Mouse (Mus musculus) ES-E14 (cell line): ENCODE results near the gene Rpl34. TPM values are rescaled to one million over a fixed set of nuclear protein-coding genes. Genes with fewer than 3 reads are reported as not detected.

Source experiments
- DNase-seq: peaks from one replicate; pipeline ENCODE4 v3.0.0-alpha.2; 2013; ENCODE audit warnings: low read depth, low spot score
- H3K27ac ChIP-seq: 2 replicates; pipeline ENCODE4 v1.5.1; 2012; ENCODE audit warnings: low read depth, mild to moderate bottlenecking, low read length, moderate library complexity, mixed read lengths; ENCODE audit not compliant: poor library complexity, insufficient read depth, severe bottlenecking
- H3K36me3 ChIP-seq: 2 replicates; pipeline ENCODE4 v1.6.1; 2012; ENCODE audit warnings: mild to moderate bottlenecking, low read length, moderate library complexity, mixed read lengths; ENCODE audit not compliant: control insufficient read depth, poor library complexity, insufficient read depth, severe bottlenecking
- H3K4me1 ChIP-seq, 2 experiments: fragments of 150-350 bp in 1 of 2; sonication (generic) in 1 of 2; 2 replicates each; pipeline ENCODE4 v1.6.1; 2012; ENCODE audit warnings: low read length in 2 of 2, mild to moderate bottlenecking in 1 of 2, mixed read lengths in 1 of 2; ENCODE audit not compliant: control insufficient read depth in 2 of 2, insufficient read depth in 2 of 2, poor library complexity in 1 of 2
- H3K4me3 ChIP-seq, 2 experiments: fragments of 150-350 bp in 1 of 2; sonication (generic) in 1 of 2; 2 replicates each; pipeline ENCODE4 v1.5.1; 2012; ENCODE audit warnings: low read length in 2 of 2, low read depth in 1 of 2, mild to moderate bottlenecking in 1 of 2, mixed read lengths in 1 of 2; ENCODE audit not compliant: insufficient read depth in 1 of 2, poor library complexity in 1 of 2, severe bottlenecking in 1 of 2
- H3K9ac ChIP-seq: 2 replicates; pipeline ENCODE4 v1.6.1; 2012; ENCODE audit warnings: low read depth, mild to moderate bottlenecking, low read length, mixed read lengths; ENCODE audit not compliant: poor library complexity, insufficient read depth, severe bottlenecking
- H3K9me3 ChIP-seq: fragments of 150-350 bp; sonication (generic); 2 replicates; pipeline ENCODE4 v1.6.1; 2012; ENCODE audit warnings: low read depth, mild to moderate bottlenecking, low read length; ENCODE audit not compliant: control insufficient read depth, insufficient read depth
- CHD2 ChIP-seq: IDR thresholded peaks from 2 replicates; pipeline ENCODE4 v1.6.1; 2014; ENCODE audit warnings: mild to moderate bottlenecking, low read depth, low read length, inconsistent platforms
- HCFC1 ChIP-seq: IDR thresholded peaks from 2 replicates; pipeline ENCODE4 v1.6.1; 2012; ENCODE audit warnings: low read length, inconsistent platforms, borderline replicate concordance; ENCODE audit not compliant: insufficient read depth
- MAFK ChIP-seq: IDR thresholded peaks from 2 replicates; pipeline ENCODE4 v1.6.1; 2014; ENCODE audit warnings: mild to moderate bottlenecking, low read depth, low read length, inconsistent platforms; ENCODE audit not compliant: insufficient read depth
- ZC3H11A ChIP-seq: IDR thresholded peaks from 2 replicates; pipeline ENCODE4 v1.6.1; 2012; ENCODE audit warnings: low read depth, mild to moderate bottlenecking, inconsistent platforms, low read length, borderline replicate concordance
- ZNF384 ChIP-seq: IDR thresholded peaks from 2 replicates; pipeline ENCODE4 v1.6.1; 2012; ENCODE audit warnings: low read depth, low read length, inconsistent platforms
- in situ Hi-C, 2 experiments: fragments of 600-800 bp; cut with MboI; formaldehyde crosslinking; loops; one replicate each; pipeline ENCODE4 v1.15.1; 2025; ENCODE audit warnings: low sequenced_read_pairs in 2 of 2, inconsistent platforms in 1 of 2; ENCODE audit not compliant: unreplicated experiment in 2 of 2
- total RNA-seq: library from RNA; depleted of rRNA; stranded (reverse); fragments of 300-350 nt; gene quantifications from 2 replicates; pipeline ENCODE4 v1.2.3, GENCODE M21; 2012

Rpl34 gene
- total RNA-seq, 1 experiment = 990 TPM

DNA sequence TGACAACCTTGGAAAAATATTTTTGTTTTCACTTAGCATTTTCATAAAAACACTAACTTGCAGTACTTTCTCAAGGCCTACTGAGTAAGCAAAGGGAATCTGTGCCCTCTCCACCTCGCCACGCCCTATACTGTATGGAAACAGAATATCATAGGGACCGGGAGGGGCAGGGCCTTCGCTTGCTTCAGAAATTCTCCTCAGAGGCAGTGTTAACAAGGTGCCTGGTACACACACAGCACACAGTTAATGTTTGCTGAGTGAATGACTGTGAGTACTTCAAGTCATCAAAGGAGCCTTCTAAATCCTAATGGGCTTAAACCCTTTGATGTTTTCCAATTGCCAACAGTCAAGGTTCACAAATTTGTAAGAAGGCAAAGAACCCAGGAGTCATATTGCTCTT, 11.3 kb downstream of the Rpl34 start:
- no peak overlapping the region for H3K4me3 ChIP-seq
- no peak overlapping the region for H3K27ac ChIP-seq
- H3K9ac ChIP-seq = no peak overlapping the region
- no peaks in the 10 kb centered on the region for H3K36me3 ChIP-seq
- in situ Hi-C loops = no loop called here
- no peaks in the 10 kb centered on the region for H3K4me1 ChIP-seq
- no peak for DNase-seq
- H3K9me3 ChIP-seq = no peaks in the 10 kb centered on the region
- TF ChIP-seq ZC3H11A (no peak), HCFC1 (no peak), CHD2 (no peak), MAFK (no peak), ZNF384 (no peak)

DNA sequence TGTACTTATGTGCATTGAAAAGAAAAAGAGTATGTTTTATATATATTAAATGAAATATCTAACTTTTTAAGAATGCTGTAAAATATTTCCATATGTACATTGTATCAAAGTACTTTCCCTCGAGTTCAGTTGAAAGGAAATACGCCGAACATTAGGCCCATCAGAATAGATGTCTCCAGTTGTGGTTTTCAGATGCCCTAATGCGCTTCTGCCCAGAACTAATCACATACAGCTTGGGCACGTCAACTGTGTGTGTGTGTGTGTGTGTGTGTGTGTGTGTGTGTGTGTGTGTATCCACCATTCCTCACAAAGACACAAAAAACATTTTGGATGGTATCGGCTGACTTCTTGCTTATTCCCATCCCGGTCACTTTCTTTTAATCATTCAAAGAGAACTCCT, 13.6 kb downstream of the Rpl34 start:
- in situ Hi-C loops = no loop called here
- Histone ChIP-seq H3K27ac (no peak overlapping the region), H3K4me3 (no peak overlapping the region), H3K9ac (no peak overlapping the region), H3K4me1 (no peaks in the 10 kb centered on the region), H3K36me3 (no peaks in the 10 kb centered on the region), H3K9me3 (no peaks in the 10 kb centered on the region)
- no peak for DNase-seq
- TF ChIP-seq CHD2 = no peak
- no peak for TF ChIP-seq ZNF384
- no peak for TF ChIP-seq HCFC1
- no peak for TF ChIP-seq MAFK
- no peak for TF ChIP-seq ZC3H11A

DNA sequence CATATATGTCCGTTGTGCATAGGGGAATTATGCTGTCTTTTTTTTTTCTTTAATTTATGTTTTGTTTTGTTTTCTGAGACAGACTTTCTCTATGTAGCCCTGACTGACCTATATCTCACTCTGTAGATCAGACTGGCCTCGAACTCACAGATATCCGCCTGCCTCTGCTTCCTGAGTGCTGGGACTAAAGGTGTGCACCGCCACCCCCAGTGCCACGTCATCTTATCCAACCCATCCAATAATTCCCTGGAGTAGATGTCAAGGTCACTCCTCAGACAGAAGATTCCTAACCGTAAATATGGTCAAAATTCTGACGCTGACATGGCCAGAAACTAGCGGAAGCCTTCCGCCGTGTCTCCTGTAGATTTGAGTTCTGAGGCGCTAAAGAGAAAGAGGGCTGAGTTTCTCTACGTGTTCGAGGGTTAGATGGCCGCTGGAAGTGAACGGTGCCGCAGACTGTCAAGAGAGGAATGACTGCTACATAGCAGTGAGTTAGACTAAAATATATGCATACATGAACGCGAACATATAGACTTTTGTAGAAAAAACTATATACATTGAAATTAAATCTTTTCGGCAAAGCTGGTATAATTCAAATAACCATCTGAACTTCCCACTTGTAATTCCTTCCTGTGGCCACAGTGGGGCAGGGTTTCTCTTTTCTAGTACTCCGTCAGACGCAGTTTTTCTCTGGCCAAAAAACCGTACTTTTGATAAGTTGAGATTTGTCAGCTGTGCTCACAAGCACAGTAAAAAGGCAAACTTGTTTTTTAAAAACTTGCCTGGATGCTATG, 15.2 kb downstream of the Rpl34 start:
- TF ChIP-seq ZC3H11A = peak; percentile 46; the same call in 1 of the 2 replicates
- no peak for TF ChIP-seq MAFK
- no peaks in the 10 kb centered on the region for H3K4me1 ChIP-seq
- no peaks in the 10 kb centered on the region for H3K9me3 ChIP-seq
- H3K4me3 ChIP-seq = peak overlapping the region; percentile 34 to 39; a peak in 3 of 4 replicates
- H3K27ac ChIP-seq = no peak overlapping the region
- in situ Hi-C loops = no loop called here
- no peak overlapping the region for H3K9ac ChIP-seq
- H3K36me3 ChIP-seq = no peaks in the 10 kb centered on the region
- no peak for DNase-seq

DNA sequence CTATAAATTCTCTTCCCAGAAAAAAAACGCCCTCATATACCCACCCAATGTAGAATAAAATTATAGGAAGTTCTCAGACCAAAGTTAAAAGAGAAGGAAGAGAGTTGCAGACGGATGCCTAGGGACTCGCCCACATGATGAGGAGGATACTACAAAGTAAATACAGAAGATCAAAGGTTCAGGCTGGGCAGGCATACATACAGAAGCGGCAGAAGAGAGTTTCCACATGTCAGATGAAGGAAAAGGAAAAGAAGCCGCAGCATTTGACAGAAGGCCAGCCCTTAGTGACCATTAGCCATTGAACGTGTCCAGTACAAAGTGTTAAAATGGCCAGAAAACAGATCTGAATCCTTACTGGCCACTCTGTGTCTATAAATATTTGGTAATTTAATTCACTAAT, 17.3 kb downstream of the Rpl34 start:
- in situ Hi-C loops = no loop called here
- Histone ChIP-seq H3K27ac (no peak overlapping the region), H3K36me3 (no peaks in the 10 kb centered on the region), H3K9ac (no peak overlapping the region), H3K4me1 (peaks cover 0 to 2% of the 10 kb centered on the region in 2 experiments; a peak in 1 of 4 replicates), H3K9me3 (no peaks in the 10 kb centered on the region), H3K4me3 (no peak overlapping the region)
- no peak for DNase-seq
- TF ChIP-seq CHD2 (no peak), HCFC1 (no peak), MAFK (no peak), ZNF384 (no peak), ZC3H11A (no peak)

DNA sequence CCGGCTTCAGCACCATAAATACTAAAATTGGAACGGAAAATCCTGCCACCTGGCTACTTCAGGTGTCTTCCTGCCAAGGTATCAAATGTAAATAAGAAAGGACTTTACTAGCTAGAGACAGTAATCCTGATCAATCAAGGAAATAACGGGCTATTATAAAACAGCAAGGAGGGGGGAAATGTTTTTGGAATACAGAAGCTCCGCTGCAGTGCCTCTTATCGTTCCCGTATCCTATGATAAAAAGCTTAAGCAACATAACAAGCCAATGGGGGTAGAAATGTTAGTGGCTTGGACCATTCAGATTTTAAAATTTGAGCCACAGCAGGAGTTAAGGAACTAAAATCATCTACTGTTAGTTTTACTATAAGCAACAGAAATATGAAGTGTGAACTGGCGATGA, 20.1 kb downstream of the Rpl34 start:
- in situ Hi-C loops = no loop called here
- TF ChIP-seq ZC3H11A (no peak), ZNF384 (no peak), MAFK (no peak), HCFC1 (no peak), CHD2 (no peak)

More for the DNA sequence above, 20.1 kb downstream of the Rpl34 start:
- DNase-seq = no peak
- Histone ChIP-seq H3K4me3 (peak overlapping the region in 1 of 2 experiments; percentile 91; a peak in 2 of 4 replicates), H3K36me3 (no peaks in the 10 kb centered on the region; the same call in 1 of the 2 replicates), H3K9ac (no peak overlapping the region; the same call in 1 of the 2 replicates), H3K27ac (no peak overlapping the region), H3K9me3 (no peaks in the 10 kb centered on the region), H3K4me1 (peaks cover 0 to 2% of the 10 kb centered on the region in 2 experiments; a peak in 1 of 4 replicates)
